Mouse (Mus musculus) midbrain, embryonic 14.5 days (tissue): ENCODE data around the gene Prkaca. TPM values are rescaled to one million over a fixed set of nuclear protein-coding genes. Genes with fewer than 3 reads are reported as not detected.

Experiments
- ATAC-seq: fragments of 200-750 bp; cut with Nextera tagmentation; 2 replicates; pipeline ENCODE4 v1.8.0; 2017; ENCODE audit warnings: moderate number of reproducible peaks, moderate library complexity; ENCODE audit not compliant: low FRiP score, low TSS enrichment
- DNase-seq: peaks from one replicate; pipeline ENCODE4 v3.0.0-alpha.2; 2015
- H3K27ac ChIP-seq: fragments of 300-500 bp; sonication (generic); replicated peaks from 2 replicates; pipeline ENCODE4 v1.5.1; 2014; ENCODE audit warnings: mild to moderate bottlenecking, low read depth, low read length, moderate library complexity
- H3K27me3 ChIP-seq: fragments of 300-500 bp; sonication (generic); 2 replicates; pipeline ENCODE4 v1.6.1; 2014; ENCODE audit warnings: low read length, control low read depth, mixed read lengths; ENCODE audit not compliant: control insufficient read depth, insufficient read depth
- H3K36me3 ChIP-seq: fragments of 300-500 bp; sonication (generic); 2 replicates; pipeline ENCODE4 v1.6.1; 2014; ENCODE audit warnings: low read length, control low read depth; ENCODE audit not compliant: control insufficient read depth, insufficient read depth
- H3K4me1 ChIP-seq: fragments of 300-500 bp; sonication (generic); 2 replicates; pipeline ENCODE4 v1.6.1; 2014; ENCODE audit warnings: mild to moderate bottlenecking, antibody characterized with exemption, low read length, control low read depth; ENCODE audit not compliant: control insufficient read depth, insufficient read depth
- H3K4me2 ChIP-seq: fragments of 300-500 bp; sonication (generic); 2 replicates; pipeline ENCODE4 v1.6.1; 2014; ENCODE audit warnings: mild to moderate bottlenecking, low read length, moderate library complexity
- H3K4me3 ChIP-seq: fragments of 300-500 bp; sonication (generic); replicated peaks from 2 replicates; pipeline ENCODE4 v1.5.1; 2014; ENCODE audit warnings: low read depth, low read length
- H3K9ac ChIP-seq: fragments of 300-500 bp; sonication (generic); replicated peaks from 2 replicates; pipeline ENCODE4 v1.6.1; 2014; ENCODE audit warnings: mild to moderate bottlenecking, low read length, moderate library complexity
- H3K9me3 ChIP-seq: fragments of 300-500 bp; sonication (generic); 2 replicates; pipeline ENCODE4 v1.6.1; 2016; ENCODE audit warnings: low read length, control low read depth, mixed read lengths; ENCODE audit not compliant: control insufficient read depth
- WGBS: fragments of 180-500 bp; shearing (Covaris S2); extraction: QIAGEN DNeasy Blood & Tissue Kit; methylation state at CpG from one replicate; pipeline ENCODE4 v1.1.7; 2014; 5-methylcytosine and 5-hydroxymethylcytosine counted together
- polyA plus RNA-seq: library from polyadenylated mRNA; unstranded; fragments of >200 nt; fragmentation: Nextera tagmentation; extraction: Ambion mirVana; gene quantifications from 2 replicates; pipeline ENCODE4 v1.2.1, GENCODE M21; 2014

Gene Prkaca
- polyA plus RNA-seq, 1 experiment from 2014 or later = 181 TPM

DNA sequence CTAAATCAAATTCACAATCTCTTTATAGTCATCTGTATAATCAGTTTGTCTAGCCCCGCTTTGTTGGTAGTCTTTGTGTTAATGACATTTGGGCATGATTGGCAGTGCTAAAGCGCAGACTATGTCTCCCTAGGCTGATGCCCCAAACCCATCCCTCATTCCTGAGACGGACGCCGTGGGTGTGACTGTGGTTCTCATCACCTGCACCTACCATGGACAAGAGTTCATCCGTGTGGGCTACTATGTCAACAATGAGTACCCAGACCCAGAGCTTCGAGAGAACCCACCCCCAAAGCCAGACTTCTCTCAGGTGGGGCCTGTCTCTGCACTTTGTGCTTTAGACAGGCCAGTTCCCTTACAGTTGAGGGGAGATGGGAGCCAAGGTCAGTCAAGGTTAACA is 5.1 kb upstream of the Prkaca start:
- no peaks in the 10 kb centered on the region for H3K27me3 ChIP-seq
- no peak overlapping the region for H3K9ac ChIP-seq
- no peaks in the 10 kb centered on the region for H3K9me3 ChIP-seq
- H3K27ac ChIP-seq = no peak overlapping the region
- no peak overlapping the region for H3K4me3 ChIP-seq
- no peak overlapping the region for H3K4me2 ChIP-seq
- H3K36me3 ChIP-seq = 0 out of 2 replicates have a peak, but pooled peaks cover 3% of the 10 kb centered on the region
- ATAC-seq = no peak
- H3K4me1 ChIP-seq = peaks cover 4% of the 10 kb centered on the region; the same call in 1 of the 2 replicates
- no peak for DNase-seq
- WGBS = 94% methylated on average over 7 of the region's 7 CpGs

DNA sequence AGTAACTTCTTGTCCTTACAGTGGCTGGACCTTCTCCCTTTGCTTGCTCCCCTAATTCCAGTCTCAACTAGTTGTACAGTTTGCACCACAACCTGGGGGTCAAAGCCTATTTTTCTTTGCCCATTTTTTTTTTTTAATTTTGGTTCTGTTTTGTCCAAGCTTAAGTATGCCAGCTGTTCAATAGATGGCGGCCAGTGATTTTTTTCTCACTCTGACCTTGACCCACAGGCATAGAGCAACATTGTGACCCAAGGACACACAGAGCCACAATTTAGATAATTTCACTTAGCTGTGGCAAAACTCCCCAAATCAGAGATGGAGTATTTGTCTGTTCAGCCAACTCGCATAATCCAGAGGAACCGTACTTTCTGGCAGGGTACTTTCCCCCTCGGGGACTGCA is 1.7 kb upstream of the Prkaca start:
- H3K27ac ChIP-seq = no peak overlapping the region
- DNase-seq (no peak), ATAC-seq (no peak)
- H3K27me3 ChIP-seq = no peaks in the 10 kb centered on the region
- H3K4me3 ChIP-seq = no peak overlapping the region
- H3K9ac ChIP-seq = no peak overlapping the region
- H3K4me2 ChIP-seq = no peak overlapping the region
- no peaks in the 10 kb centered on the region for H3K36me3 ChIP-seq
- H3K9me3 ChIP-seq = no peaks in the 10 kb centered on the region
- WGBS = 90% methylated on average over 4 of the region's 4 CpGs
- H3K4me1 ChIP-seq = peaks cover 19% of the 10 kb centered on the region

DNA sequence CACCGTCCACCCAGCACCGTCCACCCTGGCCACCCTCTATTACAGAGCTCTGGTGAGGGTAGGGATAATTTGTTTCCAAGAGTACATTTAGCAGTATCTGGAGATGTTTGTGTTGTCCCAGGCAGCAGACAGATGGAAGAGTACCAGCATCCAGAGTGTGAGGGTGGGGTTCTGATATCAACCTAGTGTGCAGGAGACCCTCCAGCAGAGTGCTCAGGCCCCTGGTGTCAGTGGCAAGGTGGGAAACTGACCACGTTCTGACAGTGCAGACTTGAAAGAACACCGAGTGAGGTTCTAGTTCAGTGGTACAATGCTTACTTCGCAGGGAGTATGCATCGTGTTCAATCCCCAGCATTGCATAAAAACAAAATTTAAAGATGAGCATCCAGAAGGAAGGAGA is 1.1 kb upstream of the Prkaca start:
- DNase-seq = no peak
- 67% methylated on average over 6 of the region's 6 CpGs for WGBS
- Histone ChIP-seq H3K9ac (peak overlapping the region; percentile 85), H3K27ac (no peak overlapping the region), H3K4me3 (peak overlapping the region; percentile 94), H3K4me1 (peaks cover 19% of the 10 kb centered on the region), H3K36me3 (no peaks in the 10 kb centered on the region), H3K9me3 (no peaks in the 10 kb centered on the region), H3K4me2 (peak overlapping the region; percentile 82), H3K27me3 (no peaks in the 10 kb centered on the region)
- ATAC-seq = no peak

GRCm38 (mm10) chr8:83973161-83974031 is 603 bp downstream of the Prkaca start:
- H3K4me2 ChIP-seq = peak overlapping the region; percentile 97
- no peaks in the 10 kb centered on the region for H3K9me3 ChIP-seq
- H3K9ac ChIP-seq = peak overlapping the region; percentile 85
- no peaks in the 10 kb centered on the region for H3K27me3 ChIP-seq
- H3K4me3 ChIP-seq = peak overlapping the region; percentile 94
- H3K4me1 ChIP-seq = peaks cover 26% of the 10 kb centered on the region
- peak; percentile 29 for ATAC-seq
- peaks cover 4% of the 10 kb centered on the region; the same call in 1 of the 2 replicates for H3K36me3 ChIP-seq
- DNase-seq = peak; percentile 26
- H3K27ac ChIP-seq = peak overlapping the region; percentile 85
- 3% methylated on average over 37 of the region's 37 CpGs for WGBS

DNA sequence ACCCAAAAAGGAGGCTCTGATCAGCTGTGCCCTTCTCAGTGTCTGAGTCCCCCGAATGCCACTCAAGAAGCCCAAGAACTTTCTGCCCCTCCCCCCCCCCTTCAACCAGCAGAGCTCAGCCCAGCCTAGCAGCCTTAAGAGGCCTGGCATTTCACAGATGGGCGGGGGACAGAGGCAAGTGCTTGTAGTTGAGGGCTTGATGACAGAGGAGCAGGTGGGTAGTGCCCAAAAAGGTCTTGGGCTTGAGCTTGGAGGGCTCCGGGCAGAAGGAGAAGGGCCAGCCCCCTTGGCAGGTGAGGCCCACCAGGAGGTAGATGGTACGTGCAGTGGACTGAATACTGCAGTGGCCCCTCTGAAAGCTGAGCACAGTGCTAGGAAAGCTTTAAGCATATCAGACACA is 1.7 kb downstream of the Prkaca start:
- peaks cover 26% of the 10 kb centered on the region for H3K4me1 ChIP-seq
- H3K27me3 ChIP-seq = no peaks in the 10 kb centered on the region
- no peaks in the 10 kb centered on the region for H3K9me3 ChIP-seq
- 81% methylated on average over 4 of the region's 4 CpGs for WGBS
- H3K4me3 ChIP-seq = no peak overlapping the region
- ATAC-seq (no peak), DNase-seq (no peak)
- peak overlapping the region; percentile 85; the same call in 1 of the 2 replicates for H3K9ac ChIP-seq
- no peak overlapping the region for H3K27ac ChIP-seq
- H3K4me2 ChIP-seq = peak overlapping the region; percentile 97
- H3K36me3 ChIP-seq = peaks cover 4% of the 10 kb centered on the region; the same call in 1 of the 2 replicates

- Histone ChIP-seq H3K27ac (no peak overlapping the region), H3K9me3 (no peaks in the 10 kb centered on the region), H3K36me3 (peaks cover 19% of the 10 kb centered on the region), H3K4me3 (no peak overlapping the region), H3K27me3 (no peaks in the 10 kb centered on the region), H3K4me2 (no peak overlapping the region), H3K4me1 (peaks cover 26% of the 10 kb centered on the region), H3K9ac (no peak overlapping the region)
- DNase-seq (no peak), ATAC-seq (no peak)
- 87% methylated on average over 4 of the region's 4 CpGs for WGBS
Observed at GRCm38 (mm10) chr8:83976101-83976630, 3.4 kb downstream of the Prkaca start.

DNA sequence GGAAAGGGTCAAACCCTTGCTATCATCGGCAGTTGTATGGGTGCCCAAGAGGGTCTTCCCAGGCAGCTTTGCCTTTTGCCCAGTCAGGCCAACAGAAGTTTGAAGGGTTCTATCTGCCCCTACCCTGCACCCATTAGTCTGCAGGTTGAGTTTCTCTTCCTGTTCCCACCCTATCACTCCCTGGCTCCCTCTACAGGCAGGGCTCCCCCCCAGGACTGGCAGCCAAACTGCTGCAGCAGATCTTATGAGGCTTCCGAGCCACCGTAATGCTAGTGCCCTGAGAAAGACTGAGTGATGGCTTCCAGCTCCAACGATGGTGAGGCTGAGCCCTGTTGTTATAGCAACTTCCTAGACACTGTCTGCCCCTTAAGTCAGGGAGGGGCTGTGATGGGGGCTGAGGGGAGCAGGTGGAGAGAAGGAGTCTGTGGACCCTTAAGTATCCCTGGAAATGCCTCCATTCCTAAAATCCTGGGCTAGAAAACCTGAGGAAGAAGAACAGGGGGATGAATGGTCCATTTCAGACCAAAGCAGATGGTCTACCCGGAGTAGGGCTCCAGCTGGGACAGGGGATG is 4.1 kb downstream of the Prkaca start:
- Histone ChIP-seq H3K36me3 (peaks cover 26% of the 10 kb centered on the region), H3K9ac (no peak overlapping the region)
- WGBS = 88% methylated on average over 5 of the region's 5 CpGs

GRCm38 (mm10) chr8:83977646-83978045 is 4.9 kb downstream of the Prkaca start:
- Histone ChIP-seq H3K27ac (no peak overlapping the region), H3K4me3 (no peak overlapping the region), H3K36me3 (peaks cover 34% of the 10 kb centered on the region), H3K27me3 (no peaks in the 10 kb centered on the region), H3K4me2 (no peak overlapping the region), H3K9me3 (no peaks in the 10 kb centered on the region), H3K9ac (no peak overlapping the region; the same call in 1 of the 2 replicates), H3K4me1 (peaks cover 21% of the 10 kb centered on the region)
- no peak for ATAC-seq
- 75% methylated on average over 6 of the region's 6 CpGs for WGBS
- no peak for DNase-seq

More for the DNA sequence above, 4.1 kb downstream of the Prkaca start:
- Histone ChIP-seq H3K4me2 (no peak overlapping the region), H3K27ac (no peak overlapping the region), H3K4me3 (no peak overlapping the region), H3K4me1 (peaks cover 23% of the 10 kb centered on the region), H3K27me3 (no peaks in the 10 kb centered on the region), H3K9me3 (no peaks in the 10 kb centered on the region)
- ATAC-seq = no peak
- no peak for DNase-seq
